Mouse (Mus musculus) stomach, postnatal 0 days (tissue): ENCODE data around the gene Gm14459. TPM values are rescaled to one million over a fixed set of nuclear protein-coding genes. Genes with fewer than 3 reads are reported as not detected.
"Not testable (repeated sequence)": the region's sequence is repeated elsewhere in the genome, so short reads cannot be mapped to it uniquely, and the experiment has no call there.

ENCODE experiments used
- ATAC-seq: fragments of 200-750 bp; cut with Nextera tagmentation; 2 replicates; pipeline ENCODE4 v1.8.0; 2017; ENCODE audit not compliant: low FRiP score, low TSS enrichment
- DNase-seq: peaks from one replicate; pipeline ENCODE4 v3.0.0-alpha.2; 2016; ENCODE audit warnings: low spot score
- H3K27ac ChIP-seq: fragments of 300-500 bp; sonication (generic); replicated peaks from 2 replicates; pipeline ENCODE4 v1.5.1; 2014; ENCODE audit warnings: mild to moderate bottlenecking, control low read depth
- H3K27me3 ChIP-seq: fragments of 300-500 bp; sonication (generic); 2 replicates; pipeline ENCODE4 v1.6.1; 2014; ENCODE audit warnings: low read length; ENCODE audit not compliant: control insufficient read depth, insufficient read depth
- H3K36me3 ChIP-seq: fragments of 300-500 bp; sonication (generic); 2 replicates; pipeline ENCODE4 v1.6.1; 2014; ENCODE audit warnings: low read length, mixed read lengths; ENCODE audit not compliant: control insufficient read depth, insufficient read depth
- H3K4me1 ChIP-seq: fragments of 300-500 bp; sonication (generic); replicated peaks from 2 replicates; pipeline ENCODE4 v1.6.1; 2014; ENCODE audit warnings: antibody characterized with exemption; ENCODE audit not compliant: control insufficient read depth, insufficient read depth
- H3K4me2 ChIP-seq: fragments of 300-500 bp; sonication (generic); replicated peaks from 2 replicates; pipeline ENCODE4 v1.6.1; 2014; ENCODE audit warnings: low read depth, mild to moderate bottlenecking, control low read depth, moderate library complexity
- H3K4me3 ChIP-seq: fragments of 300-500 bp; sonication (generic); 2 replicates; pipeline ENCODE4 v1.5.1; 2014; ENCODE audit warnings: low read depth, low read length, control low read depth
- H3K9ac ChIP-seq: fragments of 300-500 bp; sonication (generic); 2 replicates; pipeline ENCODE4 v1.6.1; 2014; ENCODE audit warnings: mild to moderate bottlenecking, low read length, control low read depth, mixed read lengths
- H3K9me3 ChIP-seq: fragments of 300-500 bp; sonication (generic); 2 replicates; pipeline ENCODE4 v1.6.1; 2016; ENCODE audit warnings: low read length; ENCODE audit not compliant: control insufficient read depth
- CTCF ChIP-seq: IDR thresholded peaks from 2 replicates; pipeline ENCODE4 v1.5.1; 2016; ENCODE audit warnings: antibody characterized with exemption, low read depth, mild to moderate bottlenecking, moderate library complexity
- EP300 ChIP-seq: optimal IDR thresholded peaks from 2 replicates; pipeline ENCODE3; 2016; ENCODE audit warnings: antibody characterized with exemption
- WGBS: fragments of 180-500 bp; shearing (Covaris S2); extraction: QIAGEN DNeasy Blood & Tissue Kit; methylation state at CpG from one replicate; pipeline ENCODE4 v1.1.7; 2014; 5-methylcytosine and 5-hydroxymethylcytosine counted together
- polyA plus RNA-seq: library from polyadenylated mRNA; unstranded; fragments of >200 nt; fragmentation: Nextera tagmentation; extraction: Ambion mirVana; gene quantifications from 2 replicates; pipeline ENCODE4 v1.2.1, GENCODE M21; 2015

Gm14459 gene
- polyA plus RNA-seq = not detected in 2 replicates

GRCm38 (mm10) chrX:8524854-8525253 lies at the start of gene Gm14459:
Gm14459 (minus strand) TSS chrX:8524954.
- DNase-seq = no peak
- no peaks in the 10 kb centered on the region for H3K4me1 ChIP-seq
- no peaks in the 10 kb centered on the region for H3K27me3 ChIP-seq
- no peaks in the 10 kb centered on the region for H3K36me3 ChIP-seq
- WGBS = 71% methylated on average over 2 of the region's 2 CpGs
- H3K4me3 ChIP-seq = no peak within 1 kb of the TSS
- H3K9ac ChIP-seq = no peak within 1 kb of the TSS
- no peaks in the 10 kb centered on the region for H3K9me3 ChIP-seq
- H3K4me2 ChIP-seq = no peak within 1 kb of the TSS
- H3K27ac ChIP-seq = no peak within 1 kb of the TSS
- no peak for ATAC-seq
- TF ChIP-seq CTCF (no peak), EP300 (no peak)

DNA sequence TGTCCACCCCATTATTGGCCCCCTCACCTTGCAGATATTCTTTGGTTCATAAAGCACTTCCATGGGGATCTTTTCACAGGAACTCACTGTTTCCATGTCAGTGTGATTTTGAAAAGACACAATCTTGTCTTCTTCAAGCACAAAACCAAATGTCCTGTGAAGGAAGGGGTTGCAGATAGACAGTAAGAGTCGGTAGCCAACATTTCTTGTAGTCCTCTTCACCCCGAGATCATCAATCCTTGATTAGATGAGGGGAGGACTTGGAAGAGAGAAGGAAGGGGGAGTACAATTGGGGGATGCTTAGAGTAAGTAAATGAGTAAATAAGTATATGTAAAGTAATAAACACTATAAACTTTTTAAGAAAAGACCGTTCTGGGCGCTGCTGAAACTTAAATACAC lies 23.4 kb upstream of the Gm14459 start, which contains the start of gene Ssxb6:
Gene Ssxb6 (minus strand): TSS at position 101 of the 400 bp plus-strand sequence.
- H3K4me1 ChIP-seq, H3K9me3 ChIP-seq, H3K27ac ChIP-seq, H3K27me3 ChIP-seq, H3K9ac ChIP-seq, DNase-seq, H3K36me3 ChIP-seq, ATAC-seq, H3K4me2 ChIP-seq, H3K4me3 ChIP-seq: not testable (repeated sequence)
- WGBS = 57% methylated on average over 4 of the region's 4 CpGs

Other genes with a start within 250 kb of the Gm14459 start
- gene Ssxb10, start 197.5 kb downstream of the Gm14459 start, polyA plus RNA-seq = not detected in 2 replicates
- gene Ssxb9, start 158.0 kb downstream of the Gm14459 start, polyA plus RNA-seq = not detected in 2 replicates
- not detected in 2 replicates for gene Ssxb1, start 111.6 kb downstream of the Gm14459 start, polyA plus RNA-seq
- not detected in 2 replicates for gene Ssxb2, start 63.2 kb downstream of the Gm14459 start, polyA plus RNA-seq
- gene Ssxb6, start 23.3 kb upstream of the Gm14459 start, polyA plus RNA-seq = not detected in 2 replicates
- not detected in 2 replicates for gene Ssxb3, start 66.9 kb upstream of the Gm14459 start, polyA plus RNA-seq
- not detected in 2 replicates for gene Ssxb8, start 165.9 kb upstream of the Gm14459 start, polyA plus RNA-seq
- not detected in 2 replicates for gene Ssx9, start 223.5 kb upstream of the Gm14459 start, polyA plus RNA-seq